Mouse (Mus musculus): ENCODE data around the gene Ptprn2. TPM values are rescaled to one million over a fixed set of nuclear protein-coding genes. Genes with fewer than 3 reads are reported as not detected.

Gene Ptprn2
- not detected for total RNA-seq (2023)

DNA sequence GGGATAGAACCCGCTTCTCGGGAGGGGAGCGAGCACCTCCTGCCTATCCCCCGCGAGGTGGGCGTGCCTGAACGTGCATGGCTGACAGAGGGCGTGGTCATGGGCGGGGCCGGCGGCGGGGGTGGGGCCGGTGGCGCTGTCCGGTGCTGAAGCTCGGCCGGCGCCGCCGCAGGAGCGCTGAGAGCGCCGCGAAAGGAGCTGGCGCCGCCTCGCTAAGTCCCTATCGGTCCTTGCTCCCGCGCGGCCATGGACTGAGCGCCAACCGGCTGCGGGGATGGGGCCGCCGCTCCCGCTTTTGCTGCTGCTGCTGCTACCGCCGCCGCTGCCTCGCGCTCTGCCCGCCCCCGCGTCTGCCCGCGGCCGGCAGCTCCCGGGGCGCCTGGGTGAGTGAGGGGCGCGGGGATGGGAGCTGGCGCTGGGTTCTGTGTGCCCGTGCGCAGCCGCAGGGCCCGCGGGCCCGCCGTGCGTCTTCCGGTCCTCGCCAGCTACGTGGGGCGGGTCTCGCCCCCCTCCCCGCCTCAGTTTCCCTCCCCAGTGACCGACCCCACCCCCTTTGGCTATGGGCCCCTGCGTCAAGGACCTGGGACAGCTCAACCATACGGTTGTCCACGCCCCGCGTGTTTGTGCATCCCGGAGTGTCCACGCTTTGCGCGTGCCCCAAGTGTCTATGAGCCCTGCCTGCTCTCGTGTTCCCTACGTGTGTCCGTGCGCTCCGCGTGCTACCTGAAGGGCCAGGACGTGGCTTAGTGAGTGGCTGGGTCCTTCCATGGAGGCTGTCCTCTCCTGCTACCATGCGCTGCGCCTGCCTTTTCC is at the start of gene Ptprn2:
TSS of gene Ptprn2 (plus strand) at position 130 of the 813 bp plus-strand sequence.

Other genes with a start within 250 kb of the Ptprn2 start
- gene Wdr60, start 222.7 kb upstream of the Ptprn2 start, total RNA-seq (2023): 1 to 10 TPM; 2.3 to 3.2 TPM
- not detected for gene Gm11027, start 210.3 kb upstream of the Ptprn2 start, total RNA-seq (2023)
- gene Esyt2, start 204.5 kb upstream of the Ptprn2 start, total RNA-seq (2023): 10 to 100 TPM; 80.2 to 90.9 TPM
- gene Ncapg2, start 80.3 kb upstream of the Ptprn2 start, total RNA-seq (2023): 10 to 100 TPM in 1 of 2 experiments, 1 to 10 TPM in 1; 6.6 to 10.5 TPM

All from B cell, adult 67 days (primary cell).